Mouse (Mus musculus): ENCODE results near the gene Clcnka. TPM values are rescaled to one million over a fixed set of nuclear protein-coding genes. Genes with fewer than 3 reads are reported as not detected.

Gene Clcnka
- polyA plus RNA-seq, 1 experiment from 2014 or later, result 0.12 TPM

DNA sequence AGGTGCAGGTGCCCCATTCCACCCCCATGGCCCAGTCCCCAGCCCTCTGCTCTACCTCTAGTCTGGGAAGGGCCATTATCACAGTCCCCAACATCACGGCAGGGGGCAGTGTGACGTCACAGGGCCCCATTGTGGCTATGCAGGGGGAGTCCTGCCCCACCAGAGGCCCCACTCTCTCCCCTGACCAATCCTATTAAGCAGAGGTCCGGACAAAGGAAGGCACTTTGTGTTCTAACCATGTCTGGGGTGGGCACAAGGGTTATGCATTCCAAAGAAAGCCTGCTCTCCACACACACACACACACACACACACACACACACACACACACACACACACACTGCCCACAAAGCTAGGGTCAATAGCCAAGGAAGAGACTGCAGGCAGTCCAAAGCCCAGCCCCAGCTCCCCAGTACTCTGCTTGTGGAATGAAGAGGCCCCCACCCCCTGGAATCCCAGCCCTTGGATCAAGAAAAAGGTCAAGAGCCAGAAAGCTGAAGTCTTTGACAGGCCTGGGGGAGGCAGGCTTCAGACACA, 63.2 kb downstream of the Clcnka start:
- no peak for ATAC-seq
- in situ Hi-C loops (cut with MboI; ENCODE audit: low pct_unique_long_range_greater_than_20kb), result no loop called here
- POLR2A ChIA-PET, result no interaction called here

DNA sequence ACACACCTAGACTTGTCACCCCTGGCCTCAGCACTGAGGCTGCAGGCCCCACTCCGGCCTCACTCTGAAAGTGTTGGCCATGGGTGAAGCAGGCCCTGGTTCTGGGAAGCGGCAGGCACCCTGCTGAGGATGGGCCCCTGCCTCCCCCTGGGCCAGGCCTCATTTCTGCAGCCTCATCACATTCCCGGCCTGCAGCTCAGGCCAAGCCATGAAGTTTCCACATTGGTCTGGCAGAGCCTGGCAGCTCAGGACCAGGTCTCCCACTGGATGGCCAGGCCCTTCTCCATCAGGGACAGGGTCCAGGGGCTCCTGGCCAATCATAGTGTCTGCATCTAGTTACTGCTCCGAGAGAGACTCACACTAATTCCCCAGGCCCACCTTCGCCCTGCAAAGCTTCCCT, 63.8 kb downstream of the Clcnka start:
- in situ Hi-C loops (cut with MboI; ENCODE audit: low pct_unique_long_range_greater_than_20kb), result no loop called here
- no peaks in the 10 kb centered on the region for H3K27me3 ChIP-seq
- ATAC-seq, result no peak
- no peak for TF ChIP-seq CTCF (IDR thresholded peaks at IDR 0.05)
- POLR2A ChIA-PET, result interaction anchor here (0.7 kb wide), 1 partner anchor 25 kb away, joined by 3 read pairs; no protein-coding TSS in a partner anchor
- CTCF ChIA-PET, result interaction anchor here (1.3 kb wide), 1 partner anchor 61 kb away, joined by 3 read pairs; no protein-coding TSS in a partner anchor
- no peak for DNase-seq (ENCODE audit: low read depth, low spot score)

More for the DNA sequence above, 63.2 kb downstream of the Clcnka start:
- no peaks in the 10 kb centered on the region for H3K27me3 ChIP-seq
- CTCF ChIA-PET, result interaction anchor here (1.3 kb wide), 1 partner anchor 61 kb away, joined by 3 read pairs; no protein-coding TSS in a partner anchor
- no peak for DNase-seq (ENCODE audit: low read depth, low spot score)
- TF ChIP-seq CTCF (IDR thresholded peaks at IDR 0.05), result no peak

Other genes with a start within 250 kb of the Clcnka start
- gene Rsg1, start 184.8 kb downstream of the Clcnka start, polyA plus RNA-seq (2021), result 1.9 TPM
- 4.8 TPM for gene Arhgef19, start 159.2 kb downstream of the Clcnka start, polyA plus RNA-seq (2021)
- 59.1 TPM for gene Epha2, start 97.5 kb downstream of the Clcnka start, polyA plus RNA-seq (2021)
- gene Fam131c, start 30.5 kb downstream of the Clcnka start, polyA plus RNA-seq (2021), result 0.60 TPM
- gene Clcnkb, start 17.3 kb upstream of the Clcnka start, polyA plus RNA-seq (2021), result 1.2 TPM
- 0.24 TPM for gene Hspb7, start 22.1 kb upstream of the Clcnka start, polyA plus RNA-seq (2021)
- gene Srarp, start 37.4 kb upstream of the Clcnka start, polyA plus RNA-seq (2021), result 0.06 TPM
- gene Zbtb17, start 45.9 kb upstream of the Clcnka start, polyA plus RNA-seq (2021), result 19.8 TPM
- 31.8 TPM for gene Spen, start 139.9 kb upstream of the Clcnka start, polyA plus RNA-seq (2021)
- gene Fblim1, start 207.4 kb upstream of the Clcnka start, polyA plus RNA-seq (2021), result 90.1 TPM
- gene Tmem82, start 219.9 kb upstream of the Clcnka start, polyA plus RNA-seq (2021), result 0.05 TPM
- gene Slc25a34, start 225.1 kb upstream of the Clcnka start, polyA plus RNA-seq (2021), result 0.15 TPM